Mouse (Mus musculus) megakaryocyte, embryonic 14.5 days (primary cell): ENCODE results near the gene Ush1g.

Source experiments
- FLI1 ChIP-seq: IDR thresholded peaks from 2 replicates; pipeline ENCODE4 v1.6.1; 2012; ENCODE audit warnings: low read length, inconsistent platforms, mixed read lengths
- GATA1 ChIP-seq: IDR thresholded peaks from 3 replicates; pipeline ENCODE4 v1.6.1; 2012; ENCODE audit warnings: mixed read lengths, low read length, inconsistent platforms, borderline replicate concordance

DNA sequence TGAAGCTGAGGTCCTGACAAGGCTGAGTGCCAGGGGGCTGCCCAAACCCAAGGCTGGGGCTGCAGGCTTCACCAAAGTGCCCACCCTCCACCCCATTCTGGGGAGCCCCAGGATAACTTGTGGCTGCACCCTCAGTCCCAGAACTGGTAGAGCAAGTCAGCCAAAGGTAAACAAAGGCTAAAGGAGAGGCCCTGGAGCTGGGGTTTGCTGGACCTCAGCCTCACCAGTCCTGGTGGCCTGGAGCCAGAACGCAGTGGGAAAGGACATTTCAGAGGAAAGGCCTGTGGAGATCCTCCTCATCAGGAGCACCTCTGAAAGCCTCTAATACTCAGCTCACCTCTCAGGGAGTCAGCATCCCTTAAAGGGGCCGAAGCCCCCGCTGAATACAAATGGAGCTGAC lies 42.3 kb upstream of the Ush1g start:
- TF ChIP-seq GATA1 (no peak), FLI1 (no peak)
